Mouse (Mus musculus) common myeloid progenitor, adult 5-6 weeks (primary cell): ENCODE results near the gene Gm6482. TPM values are rescaled to one million over a fixed set of nuclear protein-coding genes. Genes with fewer than 3 reads are reported as not detected.
"Not testable (repeated sequence)": the region's sequence is repeated elsewhere in the genome, so short reads cannot be mapped to it uniquely, and the experiment has no call there.

Experiments used
- ATAC-seq: replicated peaks from 2 replicates; pipeline ENCODE4 v1.8.0; 2016; ENCODE audit warnings: low read depth, mild to moderate bottlenecking, moderate TSS enrichment, inconsistent platforms; ENCODE audit not compliant: poor library complexity, severe bottlenecking
- total RNA-seq: library from RNA; stranded (forward); fragments of 200-1000, 187-1606 nt; gene quantifications from 2 replicates; pipeline ENCODE4 v1.2.3, GENCODE M21; 2017

Gene Gm6482
- total RNA-seq = not detected in 2 replicates

GRCm38 (mm10) chr14:41408181-41408580 lies at the start of gene Gm6482:
TSS of gene Gm6482 (minus strand) at chr14:41408281.
- ATAC-seq = not testable (repeated sequence)

- ATAC-seq = not testable (repeated sequence)
Measured at GRCm38 (mm10) chr14:41453418-41453817, 45.3 kb upstream of the Gm6482 start, which contains the start of gene Gm7954. TSS of gene Gm7954 (minus strand) at chr14:41453518.

DNA sequence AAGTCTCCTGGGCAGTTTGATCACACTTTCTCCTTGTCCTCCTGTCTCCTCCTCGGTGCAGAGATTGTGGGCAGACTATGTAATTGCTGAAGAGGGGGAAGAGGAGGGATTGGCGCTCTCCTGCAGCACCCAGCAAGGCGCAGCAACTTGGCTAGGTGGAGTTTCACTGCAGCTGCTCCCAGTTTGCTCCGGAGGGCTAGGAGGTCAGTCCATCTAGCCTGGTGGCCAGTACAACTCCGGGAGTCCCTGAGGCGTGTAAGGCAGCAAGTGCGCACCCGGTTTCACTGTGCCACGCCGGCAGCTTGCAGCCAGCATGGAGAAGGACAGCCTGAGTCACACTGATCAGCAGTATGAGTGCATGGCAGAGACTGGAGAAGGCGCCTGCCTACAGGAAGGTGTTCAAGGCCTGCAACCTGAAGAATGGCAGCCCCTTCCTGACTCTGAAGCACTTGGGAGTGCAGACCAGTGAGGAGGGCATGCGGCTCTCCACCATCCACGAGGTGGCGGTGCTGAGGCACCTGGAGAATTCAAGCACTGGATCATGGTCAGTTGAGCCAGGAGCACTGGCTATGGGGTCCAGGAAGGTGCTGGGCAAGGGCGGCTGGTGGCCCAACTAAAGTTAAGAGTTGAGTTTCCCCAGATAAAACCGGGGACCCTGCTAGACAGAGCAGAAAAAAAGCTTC lies 17.5 kb upstream of the Gm6482 start:
- ATAC-seq = not testable (repeated sequence)

- not testable (repeated sequence) for ATAC-seq
Measured at GRCm38 (mm10) chr14:41424694-41425093, 16.6 kb upstream of the Gm6482 start.

DNA sequence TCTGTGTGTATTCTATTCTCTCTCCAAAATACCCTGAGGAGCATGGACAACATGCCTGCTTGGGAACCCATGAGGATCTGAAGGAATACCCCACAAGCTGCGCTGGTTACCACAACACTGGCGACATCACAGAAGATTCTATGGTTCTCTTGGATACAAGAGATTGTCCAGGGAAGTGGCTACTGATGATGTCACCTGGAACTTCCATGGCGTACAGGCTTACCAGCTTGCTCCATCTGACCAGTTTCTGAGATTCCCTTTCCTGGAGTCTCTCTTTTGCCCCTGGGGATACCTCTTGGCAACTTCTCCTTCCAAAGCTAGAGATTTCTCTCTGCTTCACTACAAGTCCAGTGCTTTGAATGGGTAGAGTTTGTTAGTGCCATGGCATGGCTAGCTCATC lies 21.8 kb downstream of the Gm6482 start, which contains the start of gene Gm7945:
Gene Gm7945, minus strand, starts transcription at position 101 of the 400 bp plus-strand sequence.
- ATAC-seq = not testable (repeated sequence)

Other genes starting within 250 kb of the Gm6482 start
- not detected in 2 replicates for gene Sftpd, start 223.1 kb downstream of the Gm6482 start, total RNA-seq
- gene Gm2832, start 129.5 kb downstream of the Gm6482 start, total RNA-seq = not detected in 2 replicates
- not detected in 2 replicates for gene Gm5798, start 59.7 kb downstream of the Gm6482 start, total RNA-seq
- gene Gm7945, start 21.9 kb downstream of the Gm6482 start, total RNA-seq = not detected in 2 replicates
- gene Gm7954, start 45.2 kb upstream of the Gm6482 start, total RNA-seq = not detected in 2 replicates
- not detected in 2 replicates for gene Gm3486, start 81.2 kb upstream of the Gm6482 start, total RNA-seq
- not detected in 2 replicates for gene Gm7970, start 147.3 kb upstream of the Gm6482 start, total RNA-seq
- gene 1700049E17Rik2, start 164.9 kb upstream of the Gm6482 start, total RNA-seq = not detected in 2 replicates
- not detected in 2 replicates for gene Gm3072, start 216.3 kb upstream of the Gm6482 start, total RNA-seq
- gene Gm3676, start 238.2 kb upstream of the Gm6482 start, total RNA-seq = not detected in 2 replicates